Mouse (Mus musculus): ENCODE measurements around the gene Hddc3. TPM values are rescaled to one million over a fixed set of nuclear protein-coding genes. Genes with fewer than 3 reads are reported as not detected.
A peak's percentile ranks its signal among the peaks of the same experiment; 100 is the strongest.
"Not testable (repeated sequence)": the region's sequence is repeated elsewhere in the genome, so short reads cannot be mapped to it uniquely, and the experiment has no call there.

The Hddc3 gene
- polyA plus RNA-seq, 1 experiment from 2014 or later = 24.9 TPM

- Histone ChIP-seq H3K36me3 (peaks cover 74% of the 10 kb centered on the region), H3K27me3 (ENCODE audit: low read depth, poor library complexity, severe bottlenecking) (no peaks in the 10 kb centered on the region), H3K4me3 (no peak overlapping the region), H3K27ac (replicated peaks) (no peak overlapping the region), H3K9me3 (replicated peaks) (no peaks in the 10 kb centered on the region), H3K4me1 (peaks cover 17% of the 10 kb centered on the region)
- DNase-seq (ENCODE audit: low spot score) = no peak
- WGBS = 93% methylated on average over 4 of the region's 4 CpGs
Measured at GRCm38 (mm10) chr7:80318670-80319069, 24.2 kb upstream of the Hddc3 start.

- DNase-seq (ENCODE audit: low spot score) = no peak
- Histone ChIP-seq H3K4me1 (peaks cover 19% of the 10 kb centered on the region), H3K9me3 (replicated peaks) (no peaks in the 10 kb centered on the region), H3K27me3 (ENCODE audit: low read depth, poor library complexity, severe bottlenecking) (no peaks in the 10 kb centered on the region), H3K36me3 (peaks cover 62% of the 10 kb centered on the region), H3K27ac (replicated peaks) (no peak overlapping the region), H3K4me3 (no peak overlapping the region)
- 86% methylated on average over 19 of the region's 19 CpGs for WGBS
Measured at GRCm38 (mm10) chr7:80319846-80320496, 22.9 kb upstream of the Hddc3 start.

GRCm38 (mm10) chr7:80323336-80323735 is 19.6 kb upstream of the Hddc3 start:
- Histone ChIP-seq H3K4me1 (peaks cover 23% of the 10 kb centered on the region), H3K27me3 (ENCODE audit: low read depth, poor library complexity, severe bottlenecking) (no peaks in the 10 kb centered on the region), H3K9me3 (replicated peaks) (no peaks in the 10 kb centered on the region), H3K27ac (replicated peaks) (peak overlapping the region; percentile 91), H3K4me3 (peak overlapping the region; percentile 65), H3K36me3 (peaks cover 67% of the 10 kb centered on the region)
- DNase-seq (ENCODE audit: low spot score) = no peak
- 30% methylated on average over 8 of the region's 8 CpGs for WGBS

- H3K4me1 ChIP-seq = peaks cover 23% of the 10 kb centered on the region
- H3K4me3 ChIP-seq = peak within 1 kb of the TSS; percentile 65
- WGBS = 3% methylated on average over 38 of the region's 38 CpGs
- no peaks in the 10 kb centered on the region for H3K27me3 ChIP-seq (ENCODE audit: low read depth, poor library complexity, severe bottlenecking)
- peak within 1 kb of the TSS; percentile 91 for H3K27ac ChIP-seq (replicated peaks)
- peaks cover 67% of the 10 kb centered on the region for H3K36me3 ChIP-seq
- H3K9me3 ChIP-seq (replicated peaks) = no peaks in the 10 kb centered on the region
- DNase-seq (ENCODE audit: low spot score) = peak; percentile 97
Measured at GRCm38 (mm10) chr7:80324043-80324815, 18.7 kb upstream of the Hddc3 start, which contains the start of gene Rccd1. Gene Rccd1 (minus strand): TSS chr7:80324454.

GRCm38 (mm10) chr7:80324816-80325119 is 18.1 kb upstream of the Hddc3 start:
- not testable (repeated sequence) for H3K27ac ChIP-seq (replicated peaks)
- H3K4me3 ChIP-seq = peak overlapping the region; percentile 65; the same call in 1 of the 2 replicates

GRCm38 (mm10) chr7:80325292-80325868 is 17.5 kb upstream of the Hddc3 start:
- H3K4me1 ChIP-seq = peaks cover 23% of the 10 kb centered on the region
- peaks cover 67% of the 10 kb centered on the region for H3K36me3 ChIP-seq
- no peak for DNase-seq (ENCODE audit: low spot score)
- WGBS = 96% methylated on average over 16 of the region's 16 CpGs
- H3K27ac ChIP-seq (replicated peaks) = no peak overlapping the region
- no peaks in the 10 kb centered on the region for H3K27me3 ChIP-seq (ENCODE audit: low read depth, poor library complexity, severe bottlenecking)
- no peaks in the 10 kb centered on the region for H3K9me3 ChIP-seq (replicated peaks)
- no peak overlapping the region for H3K4me3 ChIP-seq

More at GRCm38 (mm10) chr7:80324816-80325119, 18.1 kb upstream of the Hddc3 start:
- WGBS = 67% methylated on average over 5 of the region's 5 CpGs
- Histone ChIP-seq H3K4me1 (peaks cover 23% of the 10 kb centered on the region), H3K36me3 (peaks cover 67% of the 10 kb centered on the region)
- not testable (repeated sequence) for H3K27me3 ChIP-seq (ENCODE audit: low read depth, poor library complexity, severe bottlenecking); DNase-seq (ENCODE audit: low spot score); H3K9me3 ChIP-seq (replicated peaks)

- peaks cover 23% of the 10 kb centered on the region for H3K4me1 ChIP-seq
- no peak overlapping the region for H3K27ac ChIP-seq (replicated peaks)
- no peak overlapping the region for H3K4me3 ChIP-seq
- 96% methylated on average over 19 of the region's 19 CpGs for WGBS
- no peaks in the 10 kb centered on the region for H3K27me3 ChIP-seq (ENCODE audit: low read depth, poor library complexity, severe bottlenecking)
- H3K36me3 ChIP-seq = peaks cover 67% of the 10 kb centered on the region
- no peaks in the 10 kb centered on the region for H3K9me3 ChIP-seq (replicated peaks)
- DNase-seq (ENCODE audit: low spot score) = no peak
Measured at GRCm38 (mm10) chr7:80326076-80326475, 16.8 kb upstream of the Hddc3 start.

GRCm38 (mm10) chr7:80330278-80330677 is 12.6 kb upstream of the Hddc3 start:
- Histone ChIP-seq H3K4me3 (no peak overlapping the region), H3K9me3 (replicated peaks) (peaks cover 10% of the 10 kb centered on the region), H3K36me3 (peaks cover 100% of the 10 kb centered on the region), H3K27me3 (ENCODE audit: low read depth, poor library complexity, severe bottlenecking) (no peaks in the 10 kb centered on the region), H3K4me1 (peaks cover under 1% of the 10 kb centered on the region; the same call in 1 of the 2 replicates), H3K27ac (replicated peaks) (no peak overlapping the region)
- WGBS = 92% methylated on average over 8 of the region's 8 CpGs
- no peak for DNase-seq (ENCODE audit: low spot score)

GRCm38 (mm10) chr7:80331433-80331832 is 11.5 kb upstream of the Hddc3 start:
- Histone ChIP-seq H3K9me3 (replicated peaks) (peaks cover 10% of the 10 kb centered on the region), H3K27ac (replicated peaks) (no peak overlapping the region), H3K27me3 (ENCODE audit: low read depth, poor library complexity, severe bottlenecking) (no peaks in the 10 kb centered on the region), H3K36me3 (peaks cover 100% of the 10 kb centered on the region), H3K4me3 (no peak overlapping the region), H3K4me1 (no peaks in the 10 kb centered on the region)
- 96% methylated on average over 19 of the region's 19 CpGs for WGBS
- no peak for DNase-seq (ENCODE audit: low spot score)

GRCm38 (mm10) chr7:80334848-80335247 is 8.1 kb upstream of the Hddc3 start:
- WGBS = 97% methylated on average over 4 of the region's 4 CpGs
- Histone ChIP-seq H3K9me3 (replicated peaks) (peaks cover 10% of the 10 kb centered on the region), H3K36me3 (peaks cover 82% of the 10 kb centered on the region), H3K27me3 (ENCODE audit: low read depth, poor library complexity, severe bottlenecking) (no peaks in the 10 kb centered on the region), H3K4me3 (no peak overlapping the region), H3K4me1 (peaks cover 16% of the 10 kb centered on the region), H3K27ac (replicated peaks) (no peak overlapping the region)
- no peak for DNase-seq (ENCODE audit: low spot score)

GRCm38 (mm10) chr7:80336932-80337331 is 6.0 kb upstream of the Hddc3 start:
- no peak overlapping the region for H3K4me3 ChIP-seq
- peaks cover 10% of the 10 kb centered on the region for H3K27me3 ChIP-seq (ENCODE audit: low read depth, poor library complexity, severe bottlenecking)
- peaks cover 10% of the 10 kb centered on the region for H3K9me3 ChIP-seq (replicated peaks)
- DNase-seq (ENCODE audit: low spot score) = no peak
- peaks cover 36% of the 10 kb centered on the region for H3K4me1 ChIP-seq
- H3K27ac ChIP-seq (replicated peaks) = no peak overlapping the region
- H3K36me3 ChIP-seq = peaks cover 61% of the 10 kb centered on the region
- 92% methylated on average over 3 of the region's 3 CpGs for WGBS

- Histone ChIP-seq H3K4me1 (peaks cover 55% of the 10 kb centered on the region), H3K9me3 (replicated peaks) (no peaks in the 10 kb centered on the region), H3K36me3 (peaks cover 37% of the 10 kb centered on the region), H3K27ac (replicated peaks) (peak overlapping the region; percentile 85), H3K4me3 (peak overlapping the region; percentile 72), H3K27me3 (ENCODE audit: low read depth, poor library complexity, severe bottlenecking) (peaks cover 16% of the 10 kb centered on the region)
- 12% methylated on average over 17 of the region's 17 CpGs for WGBS
- DNase-seq (ENCODE audit: low spot score) = peak; percentile 41
Measured at GRCm38 (mm10) chr7:80339371-80339770, 3.5 kb upstream of the Hddc3 start.
